Mouse (Mus musculus): ENCODE measurements around the gene Etfbkmt. TPM values are rescaled to one million over a fixed set of nuclear protein-coding genes. Genes with fewer than 3 reads are reported as not detected.

The Etfbkmt gene
- polyA plus RNA-seq, 2 experiments, result 10.4 to 15.0 TPM

- H3K36me3 ChIP-seq (ENCODE audit: control insufficient read depth, insufficient read depth, low read length), result no peaks in the 10 kb centered on the region
- H3K4me2 ChIP-seq (replicated peaks; ENCODE audit: low read depth, low read length, severe bottlenecking), result no peak overlapping the region
- no peak overlapping the region for H3K4me3 ChIP-seq (replicated peaks; ENCODE audit: low read length)
- no peak for TF ChIP-seq POLR2A (IDR thresholded peaks at IDR 0.05; ENCODE audit: borderline replicate concordance, extremely low read depth, insufficient read depth, insufficient read length)
- 88% methylated on average over 1 of the region's 1 CpGs for WGBS
- H3K27ac ChIP-seq (replicated peaks; ENCODE audit: low read depth, low read length), result no peak overlapping the region
- no peaks in the 10 kb centered on the region for H3K27me3 ChIP-seq (ENCODE audit: control insufficient read depth, insufficient read depth, low read length)
- 0 out of 2 replicates have a peak, but pooled peaks cover 2% of the 10 kb centered on the region for H3K4me1 ChIP-seq (ENCODE audit: control insufficient read depth, insufficient read depth, low read length)
- no peak for DNase-seq (ENCODE audit: low spot score)
- H3K9me3 ChIP-seq (ENCODE audit: control insufficient read depth, low read length), result no peaks in the 10 kb centered on the region
- no peak for ATAC-seq (ENCODE audit: low FRiP score, low read depth)
- no peak overlapping the region for H3K9ac ChIP-seq (ENCODE audit: low read depth, low read length, severe bottlenecking)
Measured at GRCm38 (mm10) chr6:149103451-149103850, 36.2 kb upstream of the Etfbkmt start.

- no peak for DNase-seq (ENCODE audit: low spot score)
- H3K9me3 ChIP-seq (ENCODE audit: control insufficient read depth, low read length), result no peaks in the 10 kb centered on the region
- no peak overlapping the region for H3K27ac ChIP-seq (replicated peaks; ENCODE audit: low read depth, low read length)
- H3K4me2 ChIP-seq (replicated peaks; ENCODE audit: low read depth, low read length, severe bottlenecking), result no peak overlapping the region
- TF ChIP-seq POLR2A (IDR thresholded peaks at IDR 0.05; ENCODE audit: borderline replicate concordance, extremely low read depth, insufficient read depth, insufficient read length), result no peak
- H3K4me1 ChIP-seq (ENCODE audit: control insufficient read depth, insufficient read depth, low read length), result no peaks in the 10 kb centered on the region
- ATAC-seq (ENCODE audit: low FRiP score, low read depth), result no peak
- no peaks in the 10 kb centered on the region for H3K27me3 ChIP-seq (ENCODE audit: control insufficient read depth, insufficient read depth, low read length)
- WGBS, result 67% methylated on average over 3 of the region's 3 CpGs
- H3K4me3 ChIP-seq (replicated peaks; ENCODE audit: low read length), result no peak overlapping the region
- no peaks in the 10 kb centered on the region for H3K36me3 ChIP-seq (ENCODE audit: control insufficient read depth, insufficient read depth, low read length)
- no peak overlapping the region for H3K9ac ChIP-seq (ENCODE audit: low read depth, low read length, severe bottlenecking)
Measured at GRCm38 (mm10) chr6:149107615-149108014, 32.0 kb upstream of the Etfbkmt start.

DNA sequence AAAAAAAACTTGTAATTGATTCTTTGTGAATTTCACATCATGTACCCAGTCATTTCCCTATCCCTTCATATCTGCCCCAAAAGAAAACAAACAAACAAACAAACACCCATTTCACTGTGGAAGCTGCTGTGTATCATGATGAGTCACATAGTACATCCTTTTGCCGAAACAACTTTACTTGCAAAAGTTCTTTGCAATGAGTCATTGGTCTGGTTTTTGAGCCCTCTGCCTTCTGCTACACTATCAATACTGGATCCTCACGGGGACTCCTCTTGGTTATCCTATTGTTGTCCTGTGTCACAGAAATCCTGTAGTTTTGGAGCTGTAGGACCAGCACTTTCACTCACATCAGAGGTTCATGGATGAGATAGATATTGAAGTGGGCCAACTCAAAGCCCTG, 30.7 kb upstream of the Etfbkmt start:
- DNase-seq (ENCODE audit: low spot score) (no peak), ATAC-seq (ENCODE audit: low FRiP score, low read depth) (no peak)
- Histone ChIP-seq H3K27ac (replicated peaks; ENCODE audit: low read depth, low read length) (no peak overlapping the region), H3K9me3 (ENCODE audit: control insufficient read depth, low read length) (no peaks in the 10 kb centered on the region), H3K9ac (ENCODE audit: low read depth, low read length, severe bottlenecking) (no peak overlapping the region), H3K4me2 (replicated peaks; ENCODE audit: low read depth, low read length, severe bottlenecking) (no peak overlapping the region), H3K36me3 (ENCODE audit: control insufficient read depth, insufficient read depth, low read length) (no peaks in the 10 kb centered on the region), H3K27me3 (ENCODE audit: control insufficient read depth, insufficient read depth, low read length) (no peaks in the 10 kb centered on the region), H3K4me3 (replicated peaks; ENCODE audit: low read length) (no peak overlapping the region), H3K4me1 (ENCODE audit: control insufficient read depth, insufficient read depth, low read length) (no peaks in the 10 kb centered on the region)
- WGBS, result 82% methylated on average over 2 of the region's 2 CpGs
- TF ChIP-seq POLR2A (IDR thresholded peaks at IDR 0.05; ENCODE audit: borderline replicate concordance, extremely low read depth, insufficient read depth, insufficient read length), result no peak

DNA sequence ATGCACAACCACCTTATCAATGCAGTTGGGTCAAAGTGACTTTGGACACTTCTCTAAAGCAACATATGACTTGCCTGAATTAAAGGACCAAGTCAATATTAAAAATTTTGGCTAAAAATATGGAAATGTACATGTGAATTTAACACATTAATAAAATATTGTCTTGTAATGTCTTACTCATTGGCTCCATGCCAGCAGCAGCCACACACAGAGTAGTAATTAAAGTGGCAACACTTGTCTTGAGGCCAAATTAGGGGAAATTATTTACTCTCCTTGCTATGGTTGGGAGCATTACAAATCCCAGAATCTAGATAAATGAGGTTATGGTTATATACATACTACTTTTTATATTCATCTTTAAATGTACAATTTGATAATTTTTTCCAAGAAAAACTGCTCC, 22.7 kb upstream of the Etfbkmt start:
- ATAC-seq (ENCODE audit: low FRiP score, low read depth), result no peak
- H3K4me1 ChIP-seq (ENCODE audit: control insufficient read depth, insufficient read depth, low read length), result no peaks in the 10 kb centered on the region
- TF ChIP-seq POLR2A (IDR thresholded peaks at IDR 0.05; ENCODE audit: borderline replicate concordance, extremely low read depth, insufficient read depth, insufficient read length), result no peak

DNA sequence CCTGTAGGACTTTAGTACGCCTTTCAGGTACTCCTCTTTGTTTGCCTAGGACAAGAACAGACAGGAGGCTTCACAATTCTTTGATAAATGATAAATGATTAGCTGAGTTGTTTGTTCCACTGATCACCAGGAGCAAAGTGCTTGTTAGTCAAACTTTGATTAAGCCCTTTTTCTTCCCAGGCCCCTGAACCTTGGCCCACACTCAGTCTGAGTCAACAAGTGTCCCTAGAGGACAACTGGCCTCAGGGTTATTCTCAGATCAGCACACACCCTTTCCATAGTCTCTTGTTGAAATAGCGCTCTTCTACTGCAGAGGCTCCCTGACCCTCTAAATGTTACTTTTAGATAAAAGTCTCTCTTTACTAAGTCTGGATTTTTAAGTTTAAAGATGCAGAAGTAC, 20.7 kb upstream of the Etfbkmt start:
- H3K4me1 ChIP-seq (ENCODE audit: control insufficient read depth, insufficient read depth, low read length), result no peaks in the 10 kb centered on the region
- H3K27me3 ChIP-seq (ENCODE audit: control insufficient read depth, insufficient read depth, low read length), result no peaks in the 10 kb centered on the region
- H3K36me3 ChIP-seq (ENCODE audit: control insufficient read depth, insufficient read depth, low read length), result no peaks in the 10 kb centered on the region
- H3K4me2 ChIP-seq (replicated peaks; ENCODE audit: low read depth, low read length, severe bottlenecking), result no peak overlapping the region
- WGBS, result 62% methylated on average over 2 of the region's 2 CpGs
- H3K27ac ChIP-seq (replicated peaks; ENCODE audit: low read depth, low read length), result no peak overlapping the region
- ATAC-seq (ENCODE audit: low FRiP score, low read depth), result no peak
- H3K9ac ChIP-seq (ENCODE audit: low read depth, low read length, severe bottlenecking), result no peak overlapping the region
- no peaks in the 10 kb centered on the region for H3K9me3 ChIP-seq (ENCODE audit: control insufficient read depth, low read length)
- DNase-seq (ENCODE audit: low spot score), result no peak
- TF ChIP-seq POLR2A (IDR thresholded peaks at IDR 0.05; ENCODE audit: borderline replicate concordance, extremely low read depth, insufficient read depth, insufficient read length), result no peak
- H3K4me3 ChIP-seq (replicated peaks; ENCODE audit: low read length), result no peak overlapping the region

More for the DNA sequence above, 22.7 kb upstream of the Etfbkmt start:
- Histone ChIP-seq H3K4me2 (replicated peaks; ENCODE audit: low read depth, low read length, severe bottlenecking) (no peak overlapping the region), H3K36me3 (ENCODE audit: control insufficient read depth, insufficient read depth, low read length) (no peaks in the 10 kb centered on the region), H3K27ac (replicated peaks; ENCODE audit: low read depth, low read length) (no peak overlapping the region), H3K4me3 (replicated peaks; ENCODE audit: low read length) (no peak overlapping the region), H3K27me3 (ENCODE audit: control insufficient read depth, insufficient read depth, low read length) (no peaks in the 10 kb centered on the region), H3K9ac (ENCODE audit: low read depth, low read length, severe bottlenecking) (no peak overlapping the region), H3K9me3 (ENCODE audit: control insufficient read depth, low read length) (no peaks in the 10 kb centered on the region)
- no peak for DNase-seq (ENCODE audit: low spot score)

GRCm38 (mm10) chr6:149119853-149120252, 19.8 kb upstream of the Etfbkmt start:
- 0 out of 2 replicates have a peak, but pooled peaks have one; percentile 34 for ATAC-seq (ENCODE audit: low FRiP score, low read depth)
- 46% methylated on average over 2 of the region's 2 CpGs for WGBS
- TF ChIP-seq POLR2A (IDR thresholded peaks at IDR 0.05; ENCODE audit: borderline replicate concordance, extremely low read depth, insufficient read depth, insufficient read length), result no peak

More at GRCm38 (mm10) chr6:149119853-149120252, 19.8 kb upstream of the Etfbkmt start:
- Histone ChIP-seq H3K4me1 (ENCODE audit: control insufficient read depth, insufficient read depth, low read length) (no peaks in the 10 kb centered on the region), H3K9me3 (ENCODE audit: control insufficient read depth, low read length) (no peaks in the 10 kb centered on the region), H3K36me3 (ENCODE audit: control insufficient read depth, insufficient read depth, low read length) (no peaks in the 10 kb centered on the region), H3K27me3 (ENCODE audit: control insufficient read depth, insufficient read depth, low read length) (no peaks in the 10 kb centered on the region), H3K4me2 (replicated peaks; ENCODE audit: low read depth, low read length, severe bottlenecking) (no peak overlapping the region), H3K9ac (ENCODE audit: low read depth, low read length, severe bottlenecking) (no peak overlapping the region), H3K4me3 (replicated peaks; ENCODE audit: low read length) (no peak overlapping the region), H3K27ac (replicated peaks; ENCODE audit: low read depth, low read length) (no peak overlapping the region)
- peak; percentile 87 for DNase-seq (ENCODE audit: low spot score)
